In the genomic region with DNA sequence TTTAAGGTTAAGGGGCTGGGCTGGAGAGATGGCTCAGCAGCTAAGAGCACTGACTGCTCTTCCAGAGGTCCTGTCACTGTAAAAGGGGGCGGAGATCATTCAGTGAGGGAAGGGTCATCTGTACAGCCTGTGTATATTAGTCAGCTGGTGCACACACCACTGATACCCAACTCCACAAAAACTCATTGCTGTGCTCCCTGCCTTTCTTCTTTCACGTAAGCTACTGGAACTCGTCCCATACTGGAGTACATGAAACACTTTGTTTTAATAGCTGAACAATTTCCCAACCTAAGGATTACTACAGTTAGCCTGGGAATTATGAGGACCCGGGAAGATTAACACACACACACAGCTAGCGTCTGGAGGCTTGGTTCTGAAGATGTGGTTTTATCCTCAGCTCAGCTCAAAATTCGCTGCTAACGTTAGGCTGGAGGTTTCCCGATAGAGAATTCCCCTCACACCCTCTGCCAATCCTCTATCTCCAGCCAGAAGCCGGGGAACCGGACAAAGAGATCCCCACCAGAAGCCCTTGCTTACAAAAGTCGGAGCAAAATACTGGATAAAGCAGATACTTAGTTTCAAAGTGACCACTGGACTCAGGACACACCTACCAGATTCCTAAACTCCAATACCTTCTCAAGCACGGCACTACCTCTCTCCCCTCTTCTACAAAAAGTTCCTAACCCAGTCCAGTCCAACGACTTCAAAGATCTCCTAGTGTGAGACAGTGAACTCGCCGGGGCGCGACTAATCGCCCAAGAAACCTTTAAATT, we compare ENCODE assay signal across 7 mouse cellular contexts. TPM values are rescaled to one million over a fixed set of nuclear protein-coding genes. Genes with fewer than 3 reads are reported as not detected.
DNase-seq lines count a peak whose midpoint lies in the region; ATAC-seq lines count a peak whose summit lies in the region.

No protein-coding gene starts in this region.

- H3K9ac ChIP-seq in lung, embryonic 16.5 days (ENCODE audit: low read length): peak overlapping the region; percentile 73
- peak overlapping the region; percentile 86 for H3K9ac ChIP-seq in hindbrain, embryonic 14.5 days
- H3K9ac ChIP-seq in midbrain, embryonic 16.5 days (ENCODE audit: low read depth, low read length): peak overlapping the region; percentile 65

- no peak for DNase-seq in lung, postnatal 25 days (ENCODE audit: low spot score)
- peak; percentile 26 for DNase-seq in embryonic facial prominence, embryonic 10.5 days (ENCODE audit: low spot score)
- DNase-seq in hindbrain, embryonic 14.5 days (ENCODE audit: low spot score): peak; percentile 42
- no peak for DNase-seq in thymus, postnatal 0 days (ENCODE audit: low spot score)
- no peak for DNase-seq in B cell, adult 2 months

- 0 out of 2 replicates have a peak, but pooled peaks cover 9% of the 10 kb centered on the region for H3K36me3 ChIP-seq in lung, embryonic 16.5 days (ENCODE audit: control insufficient read depth, insufficient read depth, low read length)
- peaks cover 22% of the 10 kb centered on the region for H3K36me3 ChIP-seq in embryonic facial prominence, embryonic 10.5 days (replicated peaks)
- peaks cover 15% of the 10 kb centered on the region for H3K36me3 ChIP-seq in hindbrain, embryonic 14.5 days (replicated peaks; ENCODE audit: control insufficient read depth, insufficient read depth)
- H3K36me3 ChIP-seq in midbrain, embryonic 16.5 days (ENCODE audit: control insufficient read depth, insufficient read depth, low read length): no peaks in the 10 kb centered on the region

- H3K27me3 ChIP-seq in lung, embryonic 16.5 days (ENCODE audit: control insufficient read depth, insufficient read depth, low read depth, low read length): no peaks in the 10 kb centered on the region
- H3K27me3 ChIP-seq in embryonic facial prominence, embryonic 10.5 days (replicated peaks; ENCODE audit: low read depth, poor library complexity, severe bottlenecking): no peaks in the 10 kb centered on the region
- no peaks in the 10 kb centered on the region for H3K27me3 ChIP-seq in hindbrain, embryonic 14.5 days (ENCODE audit: control insufficient read depth, insufficient read depth, low read length)
- H3K27me3 ChIP-seq in midbrain, embryonic 16.5 days (ENCODE audit: control insufficient read depth, insufficient read depth, low read depth, low read length): no peaks in the 10 kb centered on the region

- H3K4me1 ChIP-seq in lung, embryonic 16.5 days (replicated peaks; ENCODE audit: control insufficient read depth, insufficient read depth, low read length): peaks cover 21% of the 10 kb centered on the region
- H3K4me1 ChIP-seq in embryonic facial prominence, embryonic 10.5 days: peaks cover 25% of the 10 kb centered on the region
- H3K4me1 ChIP-seq in hindbrain, embryonic 14.5 days (replicated peaks; ENCODE audit: control insufficient read depth, insufficient read depth, low read length): peaks cover 22% of the 10 kb centered on the region
- H3K4me1 ChIP-seq in midbrain, embryonic 16.5 days (ENCODE audit: control insufficient read depth, insufficient read depth, low read length): peaks cover 20% of the 10 kb centered on the region

- WGBS in lung, embryonic 16.5 days: 3% methylated on average over 18 of the region's 18 CpGs
- WGBS in embryonic facial prominence, embryonic 10.5 days: 7% methylated on average over 18 of the region's 18 CpGs
- WGBS in hindbrain, embryonic 14.5 days: 4% methylated on average over 18 of the region's 18 CpGs
- WGBS in midbrain, embryonic 16.5 days: 3% methylated on average over 18 of the region's 18 CpGs

- peak overlapping the region; percentile 93 for H3K4me3 ChIP-seq in lung, embryonic 16.5 days (ENCODE audit: low read length)
- H3K4me3 ChIP-seq in embryonic facial prominence, embryonic 10.5 days: peak overlapping the region; percentile 95
- H3K4me3 ChIP-seq in hindbrain, embryonic 14.5 days (replicated peaks; ENCODE audit: low read length): peak overlapping the region; percentile 63
- H3K4me3 ChIP-seq in midbrain, embryonic 16.5 days (ENCODE audit: low read depth, low read length): peak overlapping the region; percentile 60

- peak overlapping the region; percentile 90 for H3K4me2 ChIP-seq in lung, embryonic 16.5 days (ENCODE audit: low read depth, low read length)
- peak overlapping the region; percentile 84 for H3K4me2 ChIP-seq in hindbrain, embryonic 14.5 days (replicated peaks)
- H3K4me2 ChIP-seq in midbrain, embryonic 16.5 days (ENCODE audit: low read length): peak overlapping the region; percentile 65

- no peaks in the 10 kb centered on the region for H3K9me3 ChIP-seq in lung, embryonic 16.5 days (ENCODE audit: control insufficient read depth, low read length)
- no peaks in the 10 kb centered on the region for H3K9me3 ChIP-seq in embryonic facial prominence, embryonic 10.5 days
- no peaks in the 10 kb centered on the region for H3K9me3 ChIP-seq in hindbrain, embryonic 14.5 days (ENCODE audit: control insufficient read depth, low read length)
- no peaks in the 10 kb centered on the region for H3K9me3 ChIP-seq in midbrain, embryonic 16.5 days (replicated peaks; ENCODE audit: control insufficient read depth, low read length, poor library complexity, severe bottlenecking)

- no peak for ATAC-seq in lung, embryonic 16.5 days (ENCODE audit: low read depth)
- ATAC-seq in hindbrain, embryonic 14.5 days (ENCODE audit: low FRiP score): no peak
- no peak; the same call in 1 of the 2 replicates for ATAC-seq in midbrain, embryonic 16.5 days

- H3K27ac ChIP-seq in lung, embryonic 16.5 days (ENCODE audit: low read length): peak overlapping the region; percentile 60
- peak overlapping the region; percentile 96 for H3K27ac ChIP-seq in embryonic facial prominence, embryonic 10.5 days (replicated peaks)
- peak overlapping the region; percentile 92 for H3K27ac ChIP-seq in hindbrain, embryonic 14.5 days
- H3K27ac ChIP-seq in midbrain, embryonic 16.5 days (ENCODE audit: low read length): peak overlapping the region; percentile 89

RNA-seq across cellular contexts. Expression of a gene that starts 0.9 kb away (rescaled TPM):
- 41.9 and 42.0 TPM in 2 replicates for polyA plus RNA-seq in lung, embryonic 16.5 days (2015; fragmentation: Nextera tagmentation; extraction: Ambion mirVana)
- 46.5 and 47.5 TPM in 2 replicates for polyA plus RNA-seq in embryonic facial prominence, embryonic 10.5 days (2016; fragmentation: Nextera tagmentation; extraction: Ambion mirVana)
- polyA plus RNA-seq in hindbrain, embryonic 14.5 days (2014; fragmentation: Nextera tagmentation; extraction: Ambion mirVana): 57.9 and 58.6 TPM in 2 replicates
- polyA plus RNA-seq in midbrain, embryonic 16.5 days (2015; fragmentation: Nextera tagmentation; extraction: Ambion mirVana): 55.4 and 57.8 TPM in 2 replicates
- 21.4 and 22.6 TPM in 2 replicates for polyA plus RNA-seq in thymus, postnatal 0 days (2015; fragmentation: Nextera tagmentation; extraction: Ambion mirVana)

RNA-seq across cellular contexts. Expression of a gene that starts 3.8 kb away (rescaled TPM):
- polyA plus RNA-seq in lung, embryonic 16.5 days (2015; fragmentation: Nextera tagmentation; extraction: Ambion mirVana): 0.16 and 0.18 TPM in 2 replicates
- polyA plus RNA-seq in embryonic facial prominence, embryonic 10.5 days (2016; fragmentation: Nextera tagmentation; extraction: Ambion mirVana): 0.05 and 0.09 TPM in 2 replicates
- polyA plus RNA-seq in hindbrain, embryonic 14.5 days (2014; fragmentation: Nextera tagmentation; extraction: Ambion mirVana): 0.07 and 0.17 TPM in 2 replicates
- polyA plus RNA-seq in midbrain, embryonic 16.5 days (2015; fragmentation: Nextera tagmentation; extraction: Ambion mirVana): 0.26 and 0.27 TPM in 2 replicates
- 0.04 and 0.08 TPM in 2 replicates for polyA plus RNA-seq in thymus, postnatal 0 days (2015; fragmentation: Nextera tagmentation; extraction: Ambion mirVana)

RNA-seq across cellular contexts. Expression of a gene that starts 29.4 kb away (rescaled TPM):
- polyA plus RNA-seq in lung, embryonic 16.5 days (2015; fragmentation: Nextera tagmentation; extraction: Ambion mirVana): 7.4 and 8.2 TPM in 2 replicates
- 2.9 and 4.9 TPM in 2 replicates for polyA plus RNA-seq in embryonic facial prominence, embryonic 10.5 days (2016; fragmentation: Nextera tagmentation; extraction: Ambion mirVana)
- 5.9 and 6.9 TPM in 2 replicates for polyA plus RNA-seq in hindbrain, embryonic 14.5 days (2014; fragmentation: Nextera tagmentation; extraction: Ambion mirVana)
- 6.1 and 7.2 TPM in 2 replicates for polyA plus RNA-seq in midbrain, embryonic 16.5 days (2015; fragmentation: Nextera tagmentation; extraction: Ambion mirVana)
- 2.8 and 3.0 TPM in 2 replicates for polyA plus RNA-seq in thymus, postnatal 0 days (2015; fragmentation: Nextera tagmentation; extraction: Ambion mirVana)

RNA-seq across cellular contexts. Expression of a gene that starts 31.0 kb away (rescaled TPM):
- polyA plus RNA-seq in lung, embryonic 16.5 days (2015; fragmentation: Nextera tagmentation; extraction: Ambion mirVana): 12.7 and 12.9 TPM in 2 replicates
- polyA plus RNA-seq in embryonic facial prominence, embryonic 10.5 days (2016; fragmentation: Nextera tagmentation; extraction: Ambion mirVana): 8.2 and 8.3 TPM in 2 replicates
- 13.9 and 16.0 TPM in 2 replicates for polyA plus RNA-seq in hindbrain, embryonic 14.5 days (2014; fragmentation: Nextera tagmentation; extraction: Ambion mirVana)
- polyA plus RNA-seq in midbrain, embryonic 16.5 days (2015; fragmentation: Nextera tagmentation; extraction: Ambion mirVana): 13.4 and 15.8 TPM in 2 replicates
- polyA plus RNA-seq in thymus, postnatal 0 days (2015; fragmentation: Nextera tagmentation; extraction: Ambion mirVana): 14.5 and 15.5 TPM in 2 replicates

RNA-seq across cellular contexts. Expression of a gene that starts 44.2 kb away (rescaled TPM):
- polyA plus RNA-seq in lung, embryonic 16.5 days (2015; fragmentation: Nextera tagmentation; extraction: Ambion mirVana): not detected in 2 replicates
- not detected in 2 replicates for polyA plus RNA-seq in embryonic facial prominence, embryonic 10.5 days (2016; fragmentation: Nextera tagmentation; extraction: Ambion mirVana)
- polyA plus RNA-seq in hindbrain, embryonic 14.5 days (2014; fragmentation: Nextera tagmentation; extraction: Ambion mirVana): not detected in 2 replicates
- polyA plus RNA-seq in midbrain, embryonic 16.5 days (2015; fragmentation: Nextera tagmentation; extraction: Ambion mirVana): not detected in 2 replicates
- polyA plus RNA-seq in thymus, postnatal 0 days (2015; fragmentation: Nextera tagmentation; extraction: Ambion mirVana): not detected in 2 replicates

Comparison
In these comparisons a context has a peak if more than half of its experiments do, and no peak if none do; other contexts are left out.
1. DNase-seq: peak in embryonic facial prominence, embryonic 10.5 days (single experiment) and hindbrain, embryonic 14.5 days (single experiment); none in lung, postnatal 25 days (single experiment), thymus, postnatal 0 days (single experiment) and B cell, adult 2 months (0 of 2).
2. Peak in every context shown above with its lines, with median percentiles within 50 percentile points of each other: H3K27ac ChIP-seq, H3K4me2 ChIP-seq, H3K4me3 ChIP-seq and H3K9ac ChIP-seq.